Mouse (Mus musculus) bone marrow, adult 2 months (tissue): ENCODE results near the gene Dynlt1c.
"Not testable (repeated sequence)": the region's sequence is repeated elsewhere in the genome, so short reads cannot be mapped to it uniquely, and the experiment has no call there.

Source experiments
- CTCF ChIP-seq: fragments of 200-500 bp; IDR thresholded peaks from 2 replicates; pipeline ENCODE4 v1.5.1; 2011; ENCODE audit warnings: low read length, control low read depth; ENCODE audit not compliant: control insufficient read depth, insufficient read depth
- POLR2A ChIP-seq: fragments of 200-500 bp; IDR thresholded peaks from 2 replicates; pipeline ENCODE4 v1.6.1; 2011; ENCODE audit warnings: low read depth, mild to moderate bottlenecking, control low read depth, low read length, borderline replicate concordance; ENCODE audit not compliant: control insufficient read depth

DNA sequence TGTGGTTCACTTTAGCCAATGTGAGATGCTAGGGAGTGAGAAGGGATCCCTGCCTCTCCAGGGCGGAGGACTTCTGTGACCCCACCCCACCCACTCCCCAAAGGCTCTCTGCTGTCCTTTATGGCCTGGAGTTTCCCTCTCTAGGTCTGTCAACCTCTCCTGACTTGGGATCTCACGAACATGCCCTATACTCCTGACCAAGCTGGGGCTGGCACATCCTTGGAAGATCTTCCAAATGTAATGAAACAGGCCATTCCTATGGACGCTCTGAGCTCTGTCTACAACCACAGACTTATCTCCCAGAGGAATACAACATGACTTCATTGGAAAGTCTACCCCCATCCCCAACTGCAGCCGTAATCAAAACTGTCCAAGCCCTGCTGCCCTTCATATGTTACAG, 43.2 kb downstream of the Dynlt1c start:
- not testable (repeated sequence) for TF ChIP-seq POLR2A, CTCF
